Mouse (Mus musculus) embryonic facial prominence, embryonic 13.5 days (tissue): ENCODE results near the gene Dctpp1. TPM values are rescaled to one million over a fixed set of nuclear protein-coding genes. Genes with fewer than 3 reads are reported as not detected.

Source experiments
- polyA plus RNA-seq: library from polyadenylated mRNA; unstranded; fragments of >200 nt; fragmentation: Nextera tagmentation; extraction: Ambion mirVana; gene quantifications from 2 replicates; pipeline ENCODE4 v1.2.1, GENCODE M21; 2015

The Dctpp1 gene
- polyA plus RNA-seq, 1 experiment from 2014 or later = 206 TPM

Other genes with a start within 250 kb of the Dctpp1 start
- gene Mvp, start 246.1 kb downstream of the Dctpp1 start, polyA plus RNA-seq = 5.3 and 7.1 TPM in 2 replicates
- gene Pagr1b, start 244.2 kb downstream of the Dctpp1 start, polyA plus RNA-seq = 0.47 TPM in 1 of 2 replicates, not detected in the other
- gene Pagr1a, start 243.4 kb downstream of the Dctpp1 start, polyA plus RNA-seq = 50.4 and 53.7 TPM in 2 replicates
- 83.4 and 89.6 TPM in 2 replicates for gene Gm42742, start 239.6 kb downstream of the Dctpp1 start, polyA plus RNA-seq
- gene Prrt2, start 239.5 kb downstream of the Dctpp1 start, polyA plus RNA-seq = 13.1 and 16.9 TPM in 2 replicates
- gene Maz, start 233.7 kb downstream of the Dctpp1 start, polyA plus RNA-seq = 63.6 and 73.0 TPM in 2 replicates
- gene Kif22, start 218.2 kb downstream of the Dctpp1 start, polyA plus RNA-seq = 99.4 and 124 TPM in 2 replicates
- gene Zg16, start 173.4 kb downstream of the Dctpp1 start, polyA plus RNA-seq = 15.5 TPM in 1 of 2 replicates, not detected in the other
- 1.8 and 2.0 TPM in 2 replicates for gene AI467606, start 169.3 kb downstream of the Dctpp1 start, polyA plus RNA-seq
- 1.1 and 1.2 TPM in 2 replicates for gene Qprt, start 138.5 kb downstream of the Dctpp1 start, polyA plus RNA-seq
- gene Spn, start 122.9 kb downstream of the Dctpp1 start, polyA plus RNA-seq = 0.15 and 0.25 TPM in 2 replicates
- gene Cd2bp2, start 64.7 kb downstream of the Dctpp1 start, polyA plus RNA-seq = 68.3 and 73.3 TPM in 2 replicates
- 30.4 and 32.0 TPM in 2 replicates for gene Tbc1d10b, start 52.2 kb downstream of the Dctpp1 start, polyA plus RNA-seq
- 34.1 and 41.1 TPM in 2 replicates for gene Mylpf, start 51.8 kb downstream of the Dctpp1 start, polyA plus RNA-seq
- gene Zfp553, start 27.6 kb downstream of the Dctpp1 start, polyA plus RNA-seq = 53.7 and 55.0 TPM in 2 replicates
- 26.9 and 29.6 TPM in 2 replicates for gene Sept1, start 27.6 kb downstream of the Dctpp1 start, polyA plus RNA-seq
- 78.2 and 83.9 TPM in 2 replicates for gene Zfp771, start 16.4 kb downstream of the Dctpp1 start, polyA plus RNA-seq
- 63.4 and 64.1 TPM in 2 replicates for gene Sephs2, start 13.3 kb upstream of the Dctpp1 start, polyA plus RNA-seq
- 0.52 and 1.1 TPM in 2 replicates for gene Itgal, start 35.6 kb upstream of the Dctpp1 start, polyA plus RNA-seq
- gene Zfp768, start 84.9 kb upstream of the Dctpp1 start, polyA plus RNA-seq = 16.1 and 18.1 TPM in 2 replicates
- 9.4 and 10.5 TPM in 2 replicates for gene Zfp747, start 115.3 kb upstream of the Dctpp1 start, polyA plus RNA-seq
- gene 9130019O22Rik, start 126.5 kb upstream of the Dctpp1 start, polyA plus RNA-seq = 5.6 and 5.9 TPM in 2 replicates
- gene E430018J23Rik, start 132.9 kb upstream of the Dctpp1 start, polyA plus RNA-seq = 6.4 and 7.2 TPM in 2 replicates
- gene Zfp764, start 146.1 kb upstream of the Dctpp1 start, polyA plus RNA-seq = 7.7 and 8.2 TPM in 2 replicates
- gene Zfp688, start 161.4 kb upstream of the Dctpp1 start, polyA plus RNA-seq = 25.6 and 29.3 TPM in 2 replicates
- 11.8 and 13.1 TPM in 2 replicates for gene Zfp689, start 188.4 kb upstream of the Dctpp1 start, polyA plus RNA-seq
- gene Prr14, start 198.9 kb upstream of the Dctpp1 start, polyA plus RNA-seq = 46.0 and 48.3 TPM in 2 replicates
- 12.2 and 15.3 TPM in 2 replicates for gene Fbrs, start 218.5 kb upstream of the Dctpp1 start, polyA plus RNA-seq